Mouse (Mus musculus) hindbrain, embryonic 14.5 days (tissue): Measurements from ENCODE around the gene Prdm12. TPM values are rescaled to one million over a fixed set of nuclear protein-coding genes. Genes with fewer than 3 reads are reported as not detected.
A peak's percentile ranks its signal among the peaks of the same experiment; 100 is the strongest.

ENCODE experiments used
- ATAC-seq: fragments of 200-750 bp; cut with Nextera tagmentation; 2 replicates; pipeline ENCODE4 v1.8.0; 2017; ENCODE audit warnings: moderate number of reproducible peaks, mild to moderate bottlenecking, moderate TSS enrichment, moderate library complexity; ENCODE audit not compliant: low FRiP score
- DNase-seq: peaks from one replicate; pipeline ENCODE4 v3.0.0-alpha.2; 2015; ENCODE audit warnings: low spot score
- H3K27ac ChIP-seq: fragments of 300-500 bp; sonication (generic); 2 replicates; pipeline ENCODE4 v1.5.1; 2014; ENCODE audit warnings: mild to moderate bottlenecking, moderate library complexity
- H3K27me3 ChIP-seq: fragments of 300-500 bp; sonication (generic); 2 replicates; pipeline ENCODE4 v1.6.1; 2014; ENCODE audit warnings: mild to moderate bottlenecking, low read length, mixed read lengths; ENCODE audit not compliant: control insufficient read depth, insufficient read depth
- H3K36me3 ChIP-seq: fragments of 300-500 bp; sonication (generic); replicated peaks from 2 replicates; pipeline ENCODE4 v1.6.1; 2014; ENCODE audit not compliant: control insufficient read depth, insufficient read depth
- H3K4me1 ChIP-seq: fragments of 300-500 bp; sonication (generic); replicated peaks from 2 replicates; pipeline ENCODE4 v1.6.1; 2014; ENCODE audit warnings: antibody characterized with exemption, low read length, mixed read lengths; ENCODE audit not compliant: control insufficient read depth, insufficient read depth
- H3K4me2 ChIP-seq: fragments of 300-500 bp; sonication (generic); replicated peaks from 2 replicates; pipeline ENCODE4 v1.6.1; 2014; ENCODE audit warnings: mild to moderate bottlenecking, moderate library complexity
- H3K4me3 ChIP-seq: fragments of 300-500 bp; sonication (generic); replicated peaks from 2 replicates; pipeline ENCODE4 v1.5.1; 2014; ENCODE audit warnings: mild to moderate bottlenecking, low read length
- H3K9ac ChIP-seq: fragments of 300-500 bp; sonication (generic); 2 replicates; pipeline ENCODE4 v1.6.1; 2014
- H3K9me3 ChIP-seq: fragments of 300-500 bp; sonication (generic); 2 replicates; pipeline ENCODE4 v1.6.1; 2016; ENCODE audit warnings: low read length; ENCODE audit not compliant: control insufficient read depth
- WGBS: fragments of 180-500 bp; shearing (Covaris S2); extraction: QIAGEN DNeasy Blood & Tissue Kit; methylation state at CpG from one replicate; pipeline ENCODE4 v1.1.7; 2014; 5-methylcytosine and 5-hydroxymethylcytosine counted together
- polyA plus RNA-seq: library from polyadenylated mRNA; unstranded; fragments of >200 nt; fragmentation: Nextera tagmentation; extraction: Ambion mirVana; gene quantifications from 2 replicates; pipeline ENCODE4 v1.2.1, GENCODE M21; 2014

Prdm12 gene
- polyA plus RNA-seq, 1 experiment from 2014 or later, result 0.50 TPM

DNA sequence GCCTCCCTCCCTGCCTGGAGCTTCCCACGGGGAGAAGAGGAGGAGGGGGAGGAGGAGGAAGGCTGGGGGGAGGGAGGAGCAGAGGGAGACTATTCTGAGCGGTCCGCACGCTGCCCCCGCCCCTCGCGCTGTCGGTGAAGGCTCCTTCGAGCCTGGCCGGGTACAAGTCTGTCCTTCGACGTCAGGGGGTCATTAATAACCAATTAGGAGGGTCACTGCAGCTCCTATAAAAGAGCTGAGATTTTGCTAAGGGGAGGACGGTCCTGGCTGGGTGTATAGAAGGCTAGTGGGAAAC, 424 bp upstream of the Prdm12 start:
- Histone ChIP-seq H3K27me3 (peaks cover 98% of the 10 kb centered on the region), H3K27ac (no peak overlapping the region), H3K9ac (no peak overlapping the region), H3K36me3 (no peaks in the 10 kb centered on the region), H3K9me3 (no peaks in the 10 kb centered on the region), H3K4me1 (peaks cover 24% of the 10 kb centered on the region), H3K4me3 (peak overlapping the region; percentile 13), H3K4me2 (peak overlapping the region; percentile 21; the same call in 1 of the 2 replicates)
- WGBS, result 0% methylated on average over 12 of the region's 13 CpGs
- ATAC-seq (no peak), DNase-seq (no peak)

DNA sequence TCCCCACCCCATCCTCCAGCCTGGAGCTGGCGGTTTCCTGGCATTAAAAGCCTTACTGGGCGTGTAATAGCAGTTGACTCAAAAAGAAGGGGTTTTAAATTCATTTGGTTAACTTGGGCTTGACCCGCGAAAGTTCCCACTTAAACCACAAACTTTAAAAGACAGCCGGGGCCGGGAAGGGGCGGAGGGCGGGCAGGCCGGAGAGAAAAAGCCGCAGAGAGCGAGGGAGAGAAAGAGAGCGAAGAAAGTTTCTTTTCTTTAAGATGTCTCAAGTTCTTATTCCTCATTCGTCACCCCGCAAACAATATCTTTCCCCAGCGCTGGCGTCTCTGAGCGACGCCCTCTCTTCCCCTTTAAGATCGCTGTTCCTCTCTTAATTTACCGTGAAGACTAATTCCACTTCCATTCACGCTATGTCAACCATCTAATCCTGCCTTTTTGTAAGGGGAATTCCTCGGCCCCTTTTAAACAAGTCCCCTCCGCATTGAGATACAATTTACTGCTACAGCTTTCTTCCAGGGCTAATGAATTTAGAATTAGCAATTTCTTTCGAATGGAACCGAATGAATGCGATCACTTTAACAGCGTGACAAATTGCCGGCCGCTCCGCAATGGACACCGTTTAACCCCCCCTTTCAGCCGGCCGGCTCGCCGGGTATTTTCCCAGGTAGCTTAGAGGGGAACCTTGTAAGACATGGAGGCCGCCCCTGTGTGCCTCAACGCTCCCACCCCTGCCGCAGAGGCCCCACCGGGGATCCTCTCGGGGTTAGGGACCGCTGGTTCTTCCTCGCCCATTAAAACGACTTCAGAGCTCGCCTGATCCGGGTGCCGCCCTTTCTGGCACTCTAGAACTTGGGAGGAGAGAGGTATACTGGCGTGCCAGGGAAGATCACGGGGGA, 1.0 kb downstream of the Prdm12 start:
- peak; percentile 61 for DNase-seq
- Histone ChIP-seq H3K4me3 (peak overlapping the region; percentile 13), H3K4me1 (peaks cover 19% of the 10 kb centered on the region), H3K27ac (no peak overlapping the region), H3K36me3 (no peaks in the 10 kb centered on the region), H3K4me2 (peak overlapping the region; percentile 28), H3K9ac (no peak overlapping the region), H3K9me3 (no peaks in the 10 kb centered on the region), H3K27me3 (peaks cover 98% of the 10 kb centered on the region)
- ATAC-seq, result 0 out of 2 replicates have a peak, but pooled peaks have one; percentile 42
- WGBS, result under 1% methylated on average over 48 of the region's 48 CpGs

DNA sequence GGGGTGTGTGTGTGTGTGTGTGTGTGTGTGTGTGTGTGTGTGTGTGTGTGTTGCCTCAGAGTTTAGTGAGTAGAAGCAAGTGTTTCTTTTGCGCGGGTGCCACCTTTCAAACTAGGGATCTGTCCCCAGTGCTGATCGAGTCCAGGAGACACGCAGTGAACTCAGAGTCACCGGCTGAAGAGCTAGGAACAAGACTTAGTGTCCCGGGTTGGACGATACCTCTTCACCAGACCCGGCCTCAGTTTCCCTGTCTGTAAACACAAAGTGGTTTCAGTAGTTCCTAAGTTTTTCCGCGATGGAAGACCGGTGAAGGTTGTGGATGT, 1.6 kb downstream of the Prdm12 start:
- Histone ChIP-seq H3K4me2 (peak overlapping the region; percentile 23; the same call in 1 of the 2 replicates), H3K9me3 (no peaks in the 10 kb centered on the region), H3K27me3 (peaks cover 98% of the 10 kb centered on the region), H3K27ac (no peak overlapping the region), H3K9ac (no peak overlapping the region), H3K4me1 (peaks cover 13% of the 10 kb centered on the region), H3K36me3 (no peaks in the 10 kb centered on the region), H3K4me3 (peak overlapping the region; percentile 13)
- DNase-seq, result no peak
- under 1% methylated on average over 11 of the region's 11 CpGs for WGBS
- ATAC-seq, result no peak

DNA sequence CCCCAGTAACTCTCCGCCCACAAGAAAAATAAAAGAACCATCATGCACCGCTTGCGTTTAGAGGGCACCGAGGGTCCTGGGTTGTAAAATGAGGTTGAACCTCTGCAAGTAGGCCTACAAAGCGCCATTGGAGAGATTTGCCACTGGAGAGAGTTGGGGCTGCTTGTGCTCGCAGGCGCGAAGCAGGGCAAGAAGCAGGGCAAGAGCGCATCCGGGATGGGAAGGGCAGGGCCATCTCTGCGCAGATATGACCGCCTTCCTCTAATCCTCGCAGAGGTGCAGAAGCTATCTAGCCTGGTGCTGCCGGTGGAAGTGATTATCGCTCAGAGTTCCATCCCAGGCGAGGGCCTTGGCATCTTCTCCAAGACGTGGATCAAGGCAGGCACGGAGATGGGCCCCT, 2.1 kb downstream of the Prdm12 start:
- no peak for DNase-seq

DNA sequence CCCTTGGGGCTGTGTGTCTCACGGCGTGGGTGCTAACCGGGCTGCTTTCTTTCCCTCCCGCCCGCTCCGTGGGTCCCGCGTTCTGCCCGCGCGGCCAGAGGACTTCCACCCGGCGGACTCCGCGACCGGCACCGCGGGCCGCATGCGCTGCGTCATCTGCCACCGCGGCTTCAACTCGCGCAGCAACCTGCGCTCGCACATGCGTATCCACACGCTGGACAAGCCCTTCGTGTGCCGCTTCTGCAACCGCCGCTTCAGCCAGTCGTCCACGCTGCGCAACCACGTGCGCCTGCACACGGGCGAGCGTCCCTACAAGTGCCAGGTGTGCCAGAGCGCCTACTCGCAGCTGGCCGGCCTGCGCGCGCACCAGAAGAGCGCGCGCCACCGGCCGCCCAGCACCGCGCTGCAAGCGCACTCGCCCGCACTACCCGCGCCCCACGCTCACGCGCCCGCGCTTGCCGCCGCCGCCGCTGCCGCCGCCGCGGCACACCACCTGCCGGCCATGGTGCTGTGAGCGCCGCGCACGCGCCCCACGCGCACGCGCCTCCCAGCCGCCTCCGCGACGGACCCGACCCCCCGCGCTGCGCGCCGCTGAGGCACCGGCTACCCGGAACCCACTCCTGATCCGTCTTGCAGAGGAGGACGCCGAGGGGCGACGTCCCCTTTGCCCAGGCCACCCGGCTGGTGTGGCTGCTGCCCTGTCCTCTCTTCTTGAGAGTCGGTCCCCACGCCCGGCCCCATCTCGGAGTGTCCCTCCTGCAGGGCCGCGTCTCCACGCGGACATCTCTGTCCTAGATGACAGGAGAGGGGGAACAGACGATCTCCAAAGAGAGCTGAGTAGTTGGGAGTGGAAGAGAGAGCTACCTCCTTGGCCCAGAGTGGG, 14.4 kb downstream of the Prdm12 start:
- peak overlapping the region; percentile 90 for H3K4me2 ChIP-seq
- peak overlapping the region; percentile 49 for H3K4me3 ChIP-seq
- ATAC-seq, result peak; percentile 86
- H3K9me3 ChIP-seq, result no peaks in the 10 kb centered on the region
- peaks cover 8% of the 10 kb centered on the region; the same call in 1 of the 2 replicates for H3K4me1 ChIP-seq
- no peaks in the 10 kb centered on the region for H3K36me3 ChIP-seq
- no peak overlapping the region for H3K27ac ChIP-seq
- peak overlapping the region; percentile 50 for H3K9ac ChIP-seq
- 1% methylated on average over 104 of the region's 109 CpGs for WGBS
- DNase-seq, result peak; percentile 78
- peaks cover 94% of the 10 kb centered on the region for H3K27me3 ChIP-seq

More for the DNA sequence above, 2.1 kb downstream of the Prdm12 start:
- 3% methylated on average over 18 of the region's 18 CpGs for WGBS
- no peak for ATAC-seq
- Histone ChIP-seq H3K27ac (no peak overlapping the region), H3K9ac (no peak overlapping the region), H3K4me3 (peak overlapping the region; percentile 13), H3K27me3 (peaks cover 98% of the 10 kb centered on the region), H3K4me1 (peaks cover 8% of the 10 kb centered on the region), H3K4me2 (peak overlapping the region; percentile 23), H3K36me3 (no peaks in the 10 kb centered on the region), H3K9me3 (no peaks in the 10 kb centered on the region)

DNA sequence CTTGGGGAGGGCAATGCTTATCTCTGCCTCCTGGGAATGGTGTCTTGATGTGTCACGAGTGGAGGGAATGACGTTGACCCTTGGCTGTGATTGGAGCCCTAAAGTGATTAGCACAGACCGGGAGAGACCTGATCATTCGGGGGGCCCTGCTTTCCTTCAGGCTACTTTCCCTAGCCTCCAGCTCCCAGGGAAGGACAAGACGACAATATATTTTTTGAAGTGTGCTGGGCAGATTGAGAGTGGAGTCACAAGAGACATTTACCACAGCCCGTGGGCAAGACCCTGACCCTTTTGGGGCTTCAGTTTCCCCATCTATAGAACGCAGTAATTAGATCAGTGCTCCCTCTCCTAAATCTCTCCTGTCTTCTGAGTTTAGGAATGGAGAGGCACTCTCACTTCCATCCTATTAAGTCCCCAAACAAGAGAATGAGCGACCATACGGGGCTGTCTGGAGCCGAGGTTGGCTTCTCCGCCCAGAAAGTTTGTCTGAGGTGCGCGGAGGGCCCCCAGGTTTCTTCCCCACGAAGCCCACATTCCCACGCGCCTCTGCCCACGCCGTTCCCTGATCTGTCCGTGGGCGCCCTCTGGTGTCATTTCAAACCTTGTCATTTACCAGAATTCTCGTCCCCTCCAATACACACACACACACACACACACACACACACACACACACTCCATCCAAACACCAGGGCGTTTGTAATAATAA, 15.2 kb downstream of the Prdm12 start:
- Histone ChIP-seq H3K4me1 (peaks cover 8% of the 10 kb centered on the region; the same call in 1 of the 2 replicates), H3K9me3 (no peaks in the 10 kb centered on the region), H3K9ac (peak overlapping the region; percentile 50; the same call in 1 of the 2 replicates), H3K27ac (no peak overlapping the region), H3K4me3 (peak overlapping the region; percentile 49), H3K36me3 (no peaks in the 10 kb centered on the region), H3K27me3 (peaks cover 93% of the 10 kb centered on the region), H3K4me2 (peak overlapping the region; percentile 90)
- DNase-seq (peak; percentile 73), ATAC-seq (no peak)
- 4% methylated on average over 22 of the region's 22 CpGs for WGBS

DNA sequence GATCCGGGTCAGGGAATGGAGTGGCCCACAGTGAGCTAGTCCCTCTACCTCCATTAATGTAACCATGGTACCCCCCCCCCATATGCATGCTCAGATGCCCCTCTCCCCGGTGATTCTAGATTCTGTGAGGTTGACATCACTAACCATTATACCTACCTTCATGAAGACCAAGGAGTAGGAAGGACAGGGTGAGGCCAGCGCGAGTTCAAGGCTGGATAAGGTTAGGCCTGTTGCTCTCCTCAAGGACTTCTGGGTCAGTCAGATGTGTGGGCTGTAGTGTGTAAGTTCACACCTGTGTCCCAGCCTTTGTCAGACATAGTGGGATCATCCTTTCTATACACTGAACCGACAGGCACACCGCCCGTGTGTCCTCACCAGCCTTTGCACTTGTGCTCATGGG, 16.5 kb downstream of the Prdm12 start:
- DNase-seq (no peak), ATAC-seq (no peak)
- Histone ChIP-seq H3K9ac (no peak overlapping the region), H3K4me3 (no peak overlapping the region), H3K36me3 (no peaks in the 10 kb centered on the region), H3K4me2 (no peak overlapping the region), H3K9me3 (no peaks in the 10 kb centered on the region), H3K4me1 (peaks cover 8% of the 10 kb centered on the region; the same call in 1 of the 2 replicates), H3K27ac (no peak overlapping the region), H3K27me3 (peaks cover 82% of the 10 kb centered on the region)
- WGBS, result 87% methylated on average over 7 of the region's 7 CpGs

DNA sequence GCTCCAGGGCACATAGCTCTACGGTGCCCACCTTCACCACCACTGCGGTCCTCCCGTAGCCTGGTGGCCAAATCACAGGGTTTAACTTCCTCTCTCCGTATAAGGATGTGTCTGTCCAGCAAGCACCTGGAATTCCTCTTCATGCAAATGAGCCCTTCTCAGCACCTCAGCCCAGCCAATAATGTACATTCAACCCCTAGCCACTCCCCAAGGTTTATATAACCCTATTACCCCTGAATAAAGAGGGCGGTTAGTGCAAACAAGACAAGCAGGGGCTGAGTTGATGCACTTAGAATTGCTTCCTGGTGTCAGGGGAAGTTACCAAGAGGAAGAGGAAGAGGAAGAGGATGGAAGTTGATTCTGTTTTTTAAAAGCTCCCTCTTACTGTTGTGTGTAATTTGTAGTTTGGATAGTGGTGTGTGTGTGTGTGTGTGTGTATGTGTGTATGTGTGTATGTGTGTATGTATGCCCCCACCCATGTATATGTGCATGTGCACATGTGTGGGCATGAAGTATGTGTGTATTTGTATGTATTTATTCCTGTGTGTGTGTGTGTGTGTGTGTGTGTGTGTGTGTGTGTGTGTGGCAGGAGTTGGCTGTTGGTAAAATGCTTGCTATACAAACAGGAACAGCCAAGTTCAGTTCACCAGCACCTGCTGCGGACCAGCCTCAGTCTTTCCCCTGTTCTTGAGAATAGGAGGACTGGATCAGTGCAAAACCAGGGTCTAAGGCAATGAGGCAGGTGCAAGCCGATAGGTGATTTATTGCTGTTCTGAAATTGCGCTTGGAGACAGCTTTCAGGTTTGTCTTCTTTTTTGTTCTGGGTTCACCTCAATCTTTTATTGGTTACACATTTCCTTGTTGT, 23.3 kb downstream of the Prdm12 start:
- H3K9me3 ChIP-seq, result no peaks in the 10 kb centered on the region
- H3K4me3 ChIP-seq, result no peak overlapping the region
- DNase-seq (no peak), ATAC-seq (no peak)
- no peak overlapping the region for H3K27ac ChIP-seq
- H3K4me2 ChIP-seq, result no peak overlapping the region
- peaks cover 66% of the 10 kb centered on the region for H3K27me3 ChIP-seq
- H3K4me1 ChIP-seq, result no peaks in the 10 kb centered on the region
- 68% methylated on average over 8 of the region's 8 CpGs for WGBS
- no peaks in the 10 kb centered on the region for H3K36me3 ChIP-seq
- H3K9ac ChIP-seq, result no peak overlapping the region
